Mouse (Mus musculus) CH12.LX (cell line): Measurements from ENCODE around the gene Hmga2. TPM values are rescaled to one million over a fixed set of nuclear protein-coding genes. Genes with fewer than 3 reads are reported as not detected.

Experiments
- DNase-seq: peaks from one replicate; pipeline ENCODE4 v3.0.0-alpha.2; 2013; ENCODE audit errors: extremely low read depth
- H3K27ac ChIP-seq: 2 replicates; pipeline ENCODE4 v1.5.1; 2012; ENCODE audit warnings: low read depth, mild to moderate bottlenecking, control low read depth, moderate library complexity; ENCODE audit not compliant: insufficient read depth
- H3K27me3 ChIP-seq: replicated peaks from 2 replicates; pipeline ENCODE3; 2012; ENCODE audit warnings: inconsistent platforms
- H3K36me3 ChIP-seq, 2 experiments: replicated peaks in 1 of 2; 2 replicates each; pipeline versions ENCODE3 to v1.6.1; 2012; ENCODE audit warnings: inconsistent platforms in 1 of 2, low read length in 1 of 2, mild to moderate bottlenecking in 1 of 2, mixed read lengths in 1 of 2, moderate library complexity in 1 of 2; ENCODE audit not compliant: control insufficient read depth in 1 of 2, insufficient read depth in 1 of 2
- H3K4me1 ChIP-seq, 2 experiments: 2 replicates each; pipeline ENCODE4 v1.6.1; 2012; ENCODE audit warnings: inconsistent platforms in 1 of 2, moderate library complexity in 1 of 2; ENCODE audit not compliant: insufficient read depth in 2 of 2, control insufficient read depth in 1 of 2
- H3K4me2 ChIP-seq: 2 replicates; pipeline ENCODE4 v1.6.1; 2012; ENCODE audit warnings: low read depth, mild to moderate bottlenecking, control low read depth; ENCODE audit not compliant: poor library complexity, insufficient read depth, severe bottlenecking
- H3K4me3 ChIP-seq, 3 experiments: fragments of 150-350 bp in 1 of 3; sonication (generic) in 1 of 3; replicated peaks in 1 of 3; 2 replicates each; pipeline versions ENCODE3 to v1.5.1; 2011 to 2012; ENCODE audit warnings: low read depth in 2 of 3, low read length in 2 of 3, mild to moderate bottlenecking in 2 of 3, moderate library complexity in 2 of 3, control low read depth in 1 of 3, improper control_type of control experiment in 1 of 3, inconsistent platforms in 1 of 3, mixed read lengths in 1 of 3; ENCODE audit not compliant: poor library complexity in 1 of 3
- H3K79me2 ChIP-seq: replicated peaks from 2 replicates; pipeline ENCODE4 v1.6.1; 2012; ENCODE audit warnings: mild to moderate bottlenecking, moderate library complexity; ENCODE audit not compliant: control insufficient read depth, poor library complexity, insufficient read depth, severe bottlenecking; ENCODE audit errors: extremely low read depth
- H3K9ac ChIP-seq: 2 replicates; pipeline ENCODE4 v1.6.1; 2012; ENCODE audit warnings: low read depth, mild to moderate bottlenecking, control low read depth, moderate library complexity; ENCODE audit not compliant: insufficient read depth
- H3K9me3 ChIP-seq: replicated peaks from 2 replicates; pipeline ENCODE3; 2012; ENCODE audit warnings: low read length, inconsistent platforms, mixed read lengths
- CHD1 ChIP-seq: IDR thresholded peaks from 2 replicates; pipeline ENCODE4 v1.6.1; 2012; ENCODE audit warnings: low read depth, low read length, improper control_type of control experiment, inconsistent platforms
- CHD2 ChIP-seq: IDR thresholded peaks from 2 replicates; pipeline ENCODE4 v1.6.1; 2011; ENCODE audit warnings: low read length, improper control_type of control experiment
- CTCF ChIP-seq, 2 experiments: IDR thresholded peaks in 1 of 2; conservative IDR thresholded peaks in 1 of 2; 2 replicates each; pipeline ENCODE4 v1.5.1; 2011 to 2012; ENCODE audit warnings: low read depth in 2 of 2, low read length in 2 of 2, improper control_type of control experiment in 1 of 2, inconsistent platforms in 1 of 2, mild to moderate bottlenecking in 1 of 2, moderate library complexity in 1 of 2
- E2F4 ChIP-seq: IDR thresholded peaks from 2 replicates; pipeline ENCODE4 v1.6.1; 2011; ENCODE audit warnings: low read depth, low read length, improper control_type of control experiment; ENCODE audit not compliant: insufficient replicate concordance
- ELF1 ChIP-seq: IDR thresholded peaks from 2 replicates; pipeline ENCODE4 v1.6.1; 2014; ENCODE audit warnings: low read depth, mild to moderate bottlenecking, inconsistent platforms, low read length, improper control_type of control experiment
- ETS1 ChIP-seq: conservative IDR thresholded peaks from 2 replicates; pipeline ENCODE4 v1.6.1; 2012; ENCODE audit warnings: low read depth, mild to moderate bottlenecking, inconsistent platforms, low read length, improper control_type of control experiment, moderate library complexity
- JUN ChIP-seq: IDR thresholded peaks from 2 replicates; pipeline ENCODE4 v1.6.1; 2011; ENCODE audit warnings: low read depth, mild to moderate bottlenecking, low read length, improper control_type of control experiment, moderate library complexity; ENCODE audit not compliant: insufficient read depth
- KAT2A ChIP-seq: IDR thresholded peaks from 2 replicates; pipeline ENCODE4 v1.6.1; 2012; ENCODE audit warnings: low read length, improper control_type of control experiment, inconsistent platforms; ENCODE audit not compliant: insufficient replicate concordance
- MAX ChIP-seq: IDR thresholded peaks from 2 replicates; pipeline ENCODE4 v1.6.1; 2011; ENCODE audit warnings: low read length, improper control_type of control experiment
- MEF2A ChIP-seq: IDR thresholded peaks from 2 replicates; pipeline ENCODE4 v1.6.1; 2014; ENCODE audit warnings: low read depth, mild to moderate bottlenecking, inconsistent platforms, low read length, improper control_type of control experiment, borderline replicate concordance
- NRF1 ChIP-seq: IDR thresholded peaks from 2 replicates; pipeline ENCODE4 v1.6.1; 2014; ENCODE audit warnings: low read depth, mild to moderate bottlenecking, inconsistent platforms, low read length, improper control_type of control experiment, moderate library complexity
- PAX5 ChIP-seq: IDR thresholded peaks from 2 replicates; pipeline ENCODE4 v1.6.1; 2012; ENCODE audit warnings: low read length, inconsistent platforms, mixed read lengths
- POLR2A ChIP-seq: IDR thresholded peaks from 2 replicates; pipeline ENCODE4 v1.6.1; 2011; ENCODE audit warnings: low read depth, mild to moderate bottlenecking, improper control_type of control experiment, low read length
- POLR2AphosphoS2 ChIP-seq: IDR thresholded peaks from 2 replicates; pipeline ENCODE4 v1.6.1; 2011; ENCODE audit warnings: low read depth, low read length, improper control_type of control experiment
- RAD21 ChIP-seq: IDR thresholded peaks from 2 replicates; pipeline ENCODE4 v1.6.1; 2011; ENCODE audit warnings: low read depth, mild to moderate bottlenecking, low read length, improper control_type of control experiment, moderate library complexity
- TCF12 ChIP-seq: IDR thresholded peaks from 2 replicates; pipeline ENCODE4 v1.6.1; 2014; ENCODE audit warnings: low read depth, mild to moderate bottlenecking, inconsistent platforms, low read length, improper control_type of control experiment
- UBTF ChIP-seq: IDR thresholded peaks from 2 replicates; pipeline ENCODE4 v1.6.1; 2012; ENCODE audit warnings: low read depth, mild to moderate bottlenecking, inconsistent platforms, low read length, improper control_type of control experiment, moderate library complexity
- ZC3H11A ChIP-seq: IDR thresholded peaks from 2 replicates; pipeline ENCODE4 v1.6.1; 2012; ENCODE audit warnings: low read depth, mild to moderate bottlenecking, inconsistent platforms, low read length, improper control_type of control experiment
- ZNF384 ChIP-seq: IDR thresholded peaks from 2 replicates; pipeline ENCODE4 v1.6.1; 2012; ENCODE audit warnings: low read depth, low read length, improper control_type of control experiment, inconsistent platforms
- dilution Hi-C: fragments of 300-500 bp; cut with MboI; formaldehyde crosslinking; loops from 2 replicates; pipeline ENCODE4 v1.14.3; 2020; ENCODE audit warnings: low sequenced_read_pairs; ENCODE audit not compliant: extremely low pct_unique_long_range_greater_than_20kb, extremely low pct_ligation_motif_present
- in situ Hi-C: fragments of 300-500 bp; cut with MboI; formaldehyde crosslinking; loops from 3 replicates; pipeline ENCODE4 v1.14.3; 2019; ENCODE audit warnings: low sequenced_read_pairs, low pct_ligation_motif_present, low pct_unique_long_range_greater_than_20kb, mixed read lengths
- polyA plus RNA-seq: library from polyadenylated mRNA; unstranded; fragments of >175 nt; gene quantifications from 2 replicates; pipeline ENCODE4 v1.2.1, GENCODE M21; 2012; ENCODE audit warnings: low read depth; ENCODE audit not compliant: insufficient read length
- total RNA-seq, 2 experiments: library from RNA; depleted of rRNA; stranded (reverse); fragments of 300-350 nt in 1 of 2; fragments of >200 nt in 1 of 2; gene quantifications; 2 replicates each; pipeline ENCODE4 v1.2.3; 2012 to 2014

Gene Hmga2
- total and polyA plus RNA-seq, 3 experiments, result not detected

DNA sequence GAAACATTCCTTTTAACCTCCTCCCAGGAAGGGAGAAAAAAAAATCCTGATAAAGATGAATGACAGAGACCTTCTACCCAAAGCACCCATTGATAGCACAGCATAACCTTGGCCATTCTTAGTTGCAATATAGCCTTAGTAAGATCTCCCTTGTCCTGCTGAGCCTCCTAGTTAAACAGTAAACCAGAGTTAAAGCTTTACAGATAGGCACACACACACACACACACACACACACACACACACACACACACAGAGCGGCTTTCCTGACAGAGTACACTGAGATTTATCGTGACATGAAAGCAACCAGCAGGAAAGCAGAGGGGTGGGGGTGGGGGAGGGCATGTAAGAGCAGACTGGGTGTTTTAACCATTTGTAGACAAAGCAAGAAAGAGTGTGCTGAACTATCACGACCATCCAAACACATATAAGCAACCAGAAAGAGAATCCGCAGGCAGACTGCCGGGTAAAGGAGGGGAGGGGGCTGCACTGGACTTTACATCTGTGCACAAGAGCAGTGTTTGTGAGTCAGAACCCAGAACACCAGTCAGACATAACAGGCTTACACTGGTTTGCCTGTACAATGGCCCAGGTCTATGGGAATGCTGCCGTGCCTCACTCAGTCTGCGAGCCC, 58.7 kb downstream of the Hmga2 start:
- Histone ChIP-seq H3K4me1 (no peaks in the 10 kb centered on the region), H3K79me2 (no peaks in the 10 kb centered on the region), H3K9me3 (peaks cover 64% of the 10 kb centered on the region), H3K9ac (no peak overlapping the region), H3K4me3 (no peak overlapping the region), H3K27me3 (no peaks in the 10 kb centered on the region), H3K27ac (no peak overlapping the region), H3K4me2 (no peak overlapping the region), H3K36me3 (no peaks in the 10 kb centered on the region)
- TF ChIP-seq POLR2AphosphoS2 (no peak), MEF2A (no peak), ELF1 (no peak), ETS1 (no peak)
- no peak for DNase-seq
- dilution Hi-C loops (no loop called here), in situ Hi-C loops (no loop called here)

DNA sequence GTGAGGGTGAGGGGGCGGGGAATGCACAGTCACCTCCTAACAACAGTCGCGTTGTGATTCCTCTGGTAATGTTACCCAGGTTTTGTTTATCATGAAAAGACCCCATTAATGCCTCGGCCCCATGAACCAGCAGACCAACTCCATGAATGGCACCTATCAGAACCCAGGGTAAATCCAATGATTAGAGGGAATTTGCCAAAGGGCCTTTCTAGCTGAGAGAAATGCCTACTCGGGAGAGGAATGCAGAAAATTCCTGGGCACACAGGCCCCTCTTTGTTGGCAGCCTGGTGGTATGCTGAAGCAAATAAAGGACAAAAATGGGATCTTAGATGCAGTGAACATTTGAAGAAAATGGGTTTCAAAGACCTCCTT, 59.2 kb downstream of the Hmga2 start:
- Histone ChIP-seq H3K27me3 (no peaks in the 10 kb centered on the region), H3K79me2 (no peaks in the 10 kb centered on the region), H3K4me3 (no peak overlapping the region), H3K36me3 (no peaks in the 10 kb centered on the region), H3K9ac (no peak overlapping the region), H3K9me3 (peaks cover 60% of the 10 kb centered on the region), H3K4me2 (no peak overlapping the region), H3K27ac (no peak overlapping the region), H3K4me1 (no peaks in the 10 kb centered on the region)
- no peak for DNase-seq
- dilution Hi-C loops (no loop called here), in situ Hi-C loops (no loop called here)
- TF ChIP-seq TCF12 (no peak), MAX (no peak), E2F4 (no peak), KAT2A (no peak), PAX5 (no peak), CHD2 (no peak), ZC3H11A (no peak), UBTF (no peak), CHD1 (no peak), JUN (no peak), ZNF384 (no peak), MEF2A (no peak), ETS1 (no peak), NRF1 (no peak), RAD21 (no peak), CTCF (conservative IDR thresholded peaks at IDR 0.05 in 1 of 2, IDR thresholded peaks at IDR 0.05 in 1 of 2; ENCODE audit: low read depth in 2 of 2, low read length in 2 of 2) (no peak), POLR2AphosphoS2 (no peak), POLR2A (no peak)
